ENCODE assay signal across 17 mouse cellular contexts in the genomic region with DNA sequence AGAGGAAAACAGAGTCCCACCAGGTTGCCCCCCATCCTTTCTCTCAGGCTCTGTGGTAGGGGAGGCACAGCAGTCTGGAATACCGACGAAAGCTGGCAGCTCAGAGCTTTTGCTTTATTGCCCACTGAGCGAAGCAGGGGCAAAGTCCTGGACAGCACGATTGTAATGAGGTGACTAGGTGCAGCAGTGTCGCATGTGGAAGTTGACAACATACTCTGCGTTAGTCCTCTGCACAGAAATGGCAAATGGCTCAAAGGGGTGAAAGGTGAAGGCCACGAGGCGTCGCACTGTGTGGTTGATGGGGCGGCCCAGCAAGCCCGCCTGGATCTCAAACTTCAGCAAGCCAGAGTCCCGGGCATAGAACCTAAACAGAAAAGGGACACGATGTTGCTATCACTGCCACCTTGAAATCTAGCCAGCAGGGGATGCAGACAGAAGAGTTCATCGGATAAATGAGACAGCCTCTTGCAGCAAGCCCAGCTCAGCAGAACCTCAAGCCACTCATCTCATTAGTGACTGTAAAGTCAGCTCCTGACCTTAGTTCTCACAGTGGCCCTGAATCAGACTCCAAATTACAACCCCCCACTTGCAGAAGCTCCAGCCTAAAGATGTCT. TPM values are rescaled to one million over a fixed set of nuclear protein-coding genes. Genes with fewer than 3 reads are reported as not detected.
DNase-seq lines count a peak whose midpoint lies in the region; ATAC-seq lines count a peak whose summit lies in the region.
"Had no signal": no experiment of that assay in that cellular context is flagged by ENCODE, and none has a peak within 500 bp of the region (broad histone marks: within the 10 kb centered on the region; RNA-seq: fewer than 3 reads in every experiment).

No protein-coding gene starts in this region.

- H3K27me3 ChIP-seq in midbrain, embryonic 12.5 days = no peaks in the 10 kb centered on the region
- H3K27me3 ChIP-seq in midbrain, embryonic 15.5 days (replicated peaks) = no peaks in the 10 kb centered on the region
- H3K27me3 ChIP-seq in limb, embryonic 10.5 days (ENCODE audit: low read depth, poor library complexity, severe bottlenecking) = no peaks in the 10 kb centered on the region
- H3K27me3 ChIP-seq: CH12.LX; embryonic facial prominence, embryonic 13.5 days; hindbrain, embryonic 15.5 days; limb, embryonic 15.5 days; megakaryocyte, embryonic 14.5 days; Patski had no signal

- peaks cover 10% of the 10 kb centered on the region; the same call in 1 of the 2 replicates for H3K4me1 ChIP-seq in midbrain, embryonic 12.5 days
- peaks cover 8% of the 10 kb centered on the region for H3K4me1 ChIP-seq in midbrain, embryonic 15.5 days
- no peaks in the 10 kb centered on the region for H3K4me1 ChIP-seq in limb, embryonic 10.5 days
- H3K4me1 ChIP-seq: heart, embryonic 10.5 days; limb, embryonic 15.5 days had no signal

- H3K36me3 ChIP-seq in midbrain, embryonic 12.5 days = peaks cover 44% of the 10 kb centered on the region
- no peaks in the 10 kb centered on the region for H3K36me3 ChIP-seq in midbrain, embryonic 15.5 days (replicated peaks)
- peaks cover 65% of the 10 kb centered on the region for H3K36me3 ChIP-seq in limb, embryonic 10.5 days

- no peak overlapping the region for H3K4me2 ChIP-seq in midbrain, embryonic 12.5 days (replicated peaks)
- no peak overlapping the region for H3K4me2 ChIP-seq in midbrain, embryonic 15.5 days
- H3K4me2 ChIP-seq: embryonic facial prominence, embryonic 13.5 days; hindbrain, embryonic 15.5 days; limb, embryonic 15.5 days had no signal

- H3K9me3 ChIP-seq in midbrain, embryonic 12.5 days = no peaks in the 10 kb centered on the region
- H3K9me3 ChIP-seq in midbrain, embryonic 15.5 days = no peaks in the 10 kb centered on the region
- H3K9me3 ChIP-seq in limb, embryonic 10.5 days (replicated peaks) = no peaks in the 10 kb centered on the region
- H3K9me3 ChIP-seq: embryonic facial prominence, embryonic 13.5 days; heart, embryonic 10.5 days; hindbrain, embryonic 15.5 days; limb, embryonic 15.5 days; megakaryocyte, embryonic 14.5 days had no signal

- peak overlapping the region; percentile 60 for H3K27ac ChIP-seq in midbrain, embryonic 12.5 days (replicated peaks)
- no peak overlapping the region for H3K27ac ChIP-seq in midbrain, embryonic 15.5 days
- H3K27ac ChIP-seq in limb, embryonic 10.5 days = no peak overlapping the region
- H3K27ac ChIP-seq: heart, embryonic 10.5 days; limb, embryonic 15.5 days had no signal

- H3K9ac ChIP-seq in midbrain, embryonic 12.5 days (replicated peaks) = no peak overlapping the region
- H3K9ac ChIP-seq in midbrain, embryonic 15.5 days = no peak overlapping the region
- H3K9ac ChIP-seq: hindbrain, embryonic 15.5 days; limb, embryonic 15.5 days had no signal

- no peak for ATAC-seq in midbrain, embryonic 12.5 days (ENCODE audit: low FRiP score, low read depth)
- no peak for ATAC-seq in midbrain, embryonic 15.5 days (replicated peaks)
- ATAC-seq: Patski had no signal

- DNase-seq in gastrocnemius, postnatal 25 days = peak; percentile 46
- DNase-seq in gastrocnemius, postnatal 4 days (ENCODE audit: low spot score in 2 of 2) = no peak
- DNase-seq in limb, embryonic 10.5 days (ENCODE audit: low spot score) = peak; percentile 27
- DNase-seq in skeletal muscle tissue, adult 2 months (ENCODE audit: low read depth, low spot score) = peak; percentile 79
- no peak for DNase-seq in right cerebral cortex, postnatal 14 days
- DNase-seq: cerebellum, adult 9-11 months; kidney, postnatal 25 days; spleen, adult 18-20 months had no signal

- H3K4me3 ChIP-seq in midbrain, embryonic 12.5 days = no peak overlapping the region
- no peak overlapping the region for H3K4me3 ChIP-seq in midbrain, embryonic 15.5 days
- H3K4me3 ChIP-seq in limb, embryonic 10.5 days = no peak overlapping the region
- H3K4me3 ChIP-seq: embryonic facial prominence, embryonic 13.5 days; heart, embryonic 10.5 days; hindbrain, embryonic 15.5 days; limb, embryonic 15.5 days; megakaryocyte, embryonic 14.5 days had no signal

- 88% methylated on average over 14 of the region's 14 CpGs for WGBS in midbrain, embryonic 12.5 days
- WGBS in midbrain, embryonic 15.5 days = 82% methylated on average over 14 of the region's 14 CpGs
- 75% methylated on average over 14 of the region's 14 CpGs for WGBS in limb, embryonic 10.5 days

RNA-seq across cellular contexts. Expression of a gene that starts 19.2 kb away (rescaled TPM):
- 10 to 100 TPM; 13.3 to 14.5 TPM for total RNA-seq in gastrocnemius, postnatal 25 days (2021)
- 1 to 10 TPM; 9.0 TPM for total RNA-seq in gastrocnemius, postnatal 4 days (2021)
- polyA plus RNA-seq in midbrain, embryonic 12.5 days (2016; fragmentation: Nextera tagmentation; extraction: Ambion mirVana) = 21.2 and 21.3 TPM in 2 replicates
- 14.3 and 15.9 TPM in 2 replicates for polyA plus RNA-seq in midbrain, embryonic 15.5 days (2015; fragmentation: Nextera tagmentation; extraction: Ambion mirVana)
- 21.0 and 23.5 TPM in 2 replicates for polyA plus RNA-seq in limb, embryonic 10.5 days (2016; fragmentation: Nextera tagmentation; extraction: Ambion mirVana)

RNA-seq across cellular contexts. Expression of a gene that starts 44.5 kb away (rescaled TPM):
- total RNA-seq in gastrocnemius, postnatal 25 days (2021) = 10 to 100 TPM; 28.1 to 30.9 TPM
- total RNA-seq in gastrocnemius, postnatal 4 days (2021) = 10 to 100 TPM; 35.7 to 35.9 TPM
- 60.8 and 64.0 TPM in 2 replicates for polyA plus RNA-seq in midbrain, embryonic 12.5 days (2016; fragmentation: Nextera tagmentation; extraction: Ambion mirVana)
- polyA plus RNA-seq in midbrain, embryonic 15.5 days (2015; fragmentation: Nextera tagmentation; extraction: Ambion mirVana) = 49.8 and 56.3 TPM in 2 replicates
- polyA plus RNA-seq in limb, embryonic 10.5 days (2016; fragmentation: Nextera tagmentation; extraction: Ambion mirVana) = 85.4 and 96.4 TPM in 2 replicates

RNA-seq across cellular contexts. Expression of a gene that starts 44.9 kb away (rescaled TPM):
- total RNA-seq in gastrocnemius, postnatal 25 days (2021) = 10 to 100 TPM; 30.2 to 30.3 TPM
- total RNA-seq in gastrocnemius, postnatal 4 days (2021) = 10 to 100 TPM; 29.7 to 32.6 TPM
- polyA plus RNA-seq in midbrain, embryonic 12.5 days (2016; fragmentation: Nextera tagmentation; extraction: Ambion mirVana) = 68.3 and 71.4 TPM in 2 replicates
- 64.6 and 70.1 TPM in 2 replicates for polyA plus RNA-seq in midbrain, embryonic 15.5 days (2015; fragmentation: Nextera tagmentation; extraction: Ambion mirVana)
- polyA plus RNA-seq in limb, embryonic 10.5 days (2016; fragmentation: Nextera tagmentation; extraction: Ambion mirVana) = 92.4 and 99.7 TPM in 2 replicates

Comparison
In these comparisons a context has a peak if more than half of its experiments do, and no peak if none do; other contexts are left out.
1. DNase-seq: peak in gastrocnemius, postnatal 25 days (single experiment), limb, embryonic 10.5 days (single experiment) and skeletal muscle tissue, adult 2 months (single experiment); none in gastrocnemius, postnatal 4 days (0 of 2) and right cerebral cortex, postnatal 14 days (single experiment).